Mouse (Mus musculus) T-cell, adult 2 months (primary cell): ENCODE measurements around the gene Nlrc5.
"Not testable (repeated sequence)": the region's sequence is repeated elsewhere in the genome, so short reads cannot be mapped to it uniquely, and the experiment has no call there.

Experiments used
- DNase-seq: peaks from one replicate; pipeline ENCODE4 v3.0.0; 2022; ENCODE audit warnings: low spot score

Nlrc5 gene

DNA sequence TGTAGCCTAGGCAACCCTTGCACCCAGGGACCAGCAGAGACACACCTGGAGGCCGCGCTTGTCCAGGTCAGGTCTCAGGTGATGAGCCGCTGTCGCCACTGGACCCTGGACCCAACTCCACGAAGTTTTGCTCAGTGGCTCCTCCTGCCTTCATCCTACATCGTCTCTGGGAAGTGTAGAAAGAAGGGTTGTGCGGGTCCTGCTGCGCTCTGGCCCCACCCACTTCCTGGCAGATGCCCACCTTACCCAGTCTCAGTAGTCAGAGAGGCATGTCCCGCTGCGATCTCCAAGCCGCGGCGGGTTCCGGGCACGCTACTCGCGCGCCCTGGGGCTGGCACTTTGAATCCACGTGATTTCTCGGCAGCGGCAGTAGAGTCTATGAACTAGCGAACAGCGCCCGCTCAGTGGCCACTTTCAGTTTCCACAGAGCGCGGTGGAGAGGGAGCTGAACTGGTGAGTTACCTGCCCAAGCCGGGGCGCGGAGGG lies at the start of gene Nlrc5:
TSS of gene Nlrc5 (plus strand) at position 376 of the 486 bp plus-strand sequence.
- DNase-seq, result peak; percentile 94

DNA sequence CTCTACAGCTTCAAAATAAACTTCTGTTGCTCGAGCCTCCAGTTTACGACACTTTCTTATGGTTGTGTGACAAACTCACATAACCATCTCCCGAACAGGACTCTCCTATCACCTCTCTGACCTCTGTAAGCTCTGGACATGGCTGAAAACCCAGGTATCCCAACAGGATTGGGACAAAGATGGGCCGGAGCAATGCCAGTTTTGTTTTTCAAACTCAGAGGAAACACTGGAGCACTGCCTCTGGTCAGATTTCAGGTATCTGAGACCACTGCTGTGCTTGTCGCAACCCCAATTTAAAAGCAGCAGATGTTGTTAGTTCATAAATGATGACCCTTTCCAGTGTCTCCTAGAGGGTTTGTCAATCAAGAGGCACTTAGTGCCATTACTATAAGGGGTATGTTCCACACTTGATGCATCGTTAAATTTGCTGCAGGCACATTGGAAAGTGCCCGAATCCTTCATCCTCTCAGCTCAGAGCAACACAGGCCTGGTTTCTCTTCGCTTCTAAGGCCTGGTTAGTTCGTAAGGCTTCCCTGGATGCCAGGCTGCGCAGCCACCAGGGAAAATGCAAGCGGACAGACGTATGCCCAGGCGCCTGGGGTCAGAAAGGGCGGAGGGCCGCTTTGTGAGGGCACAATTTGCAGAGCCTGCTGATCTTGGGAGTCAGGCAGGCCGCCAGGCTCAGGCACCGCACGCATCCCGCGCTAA lies 48.5 kb upstream of the Nlrc5 start:
- DNase-seq, result no peak

DNA sequence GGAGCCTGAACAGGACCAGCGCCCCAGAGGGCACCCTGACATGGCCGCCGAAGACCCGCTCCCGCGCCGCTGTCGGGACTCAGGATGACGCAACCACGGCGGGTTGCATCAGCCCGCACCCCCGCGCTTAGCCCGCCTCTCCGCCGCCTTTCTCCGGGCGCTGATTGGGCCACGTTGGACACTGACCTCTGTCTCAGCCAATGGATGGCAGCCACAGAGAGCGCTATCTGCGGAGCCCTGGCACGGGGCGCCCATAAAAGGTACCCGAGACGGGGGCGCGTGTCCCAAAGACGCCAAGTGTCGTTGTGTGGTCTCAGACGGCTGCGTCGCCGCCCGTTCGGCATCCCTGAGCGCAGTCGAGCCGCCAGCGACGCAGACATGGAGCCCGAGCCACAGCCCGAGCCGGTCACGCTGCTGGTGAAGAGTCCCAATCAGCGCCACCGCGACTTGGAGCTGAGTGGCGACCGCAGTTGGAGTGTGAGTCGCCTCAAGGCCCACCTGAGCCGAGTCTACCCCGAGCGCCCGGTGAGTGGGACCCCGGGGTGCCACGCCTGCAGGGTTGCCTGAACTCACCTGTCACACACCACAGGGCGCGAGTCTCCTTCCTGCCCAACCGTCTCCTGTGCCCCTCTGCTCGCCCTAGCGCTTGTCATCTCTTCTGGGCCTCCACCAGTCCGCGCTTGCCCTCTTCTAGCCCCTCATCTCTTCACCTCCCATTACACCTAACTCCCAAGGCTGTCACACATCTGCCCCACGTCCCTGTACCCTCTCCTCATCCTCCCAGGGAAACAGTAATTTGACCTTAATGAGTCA lies 47.7 kb upstream of the Nlrc5 start, which contains the start of gene Herpud1:
TSS of gene Herpud1 (plus strand) at position 225 of the 813 bp plus-strand sequence.
- DNase-seq, result peak; percentile 96

DNA sequence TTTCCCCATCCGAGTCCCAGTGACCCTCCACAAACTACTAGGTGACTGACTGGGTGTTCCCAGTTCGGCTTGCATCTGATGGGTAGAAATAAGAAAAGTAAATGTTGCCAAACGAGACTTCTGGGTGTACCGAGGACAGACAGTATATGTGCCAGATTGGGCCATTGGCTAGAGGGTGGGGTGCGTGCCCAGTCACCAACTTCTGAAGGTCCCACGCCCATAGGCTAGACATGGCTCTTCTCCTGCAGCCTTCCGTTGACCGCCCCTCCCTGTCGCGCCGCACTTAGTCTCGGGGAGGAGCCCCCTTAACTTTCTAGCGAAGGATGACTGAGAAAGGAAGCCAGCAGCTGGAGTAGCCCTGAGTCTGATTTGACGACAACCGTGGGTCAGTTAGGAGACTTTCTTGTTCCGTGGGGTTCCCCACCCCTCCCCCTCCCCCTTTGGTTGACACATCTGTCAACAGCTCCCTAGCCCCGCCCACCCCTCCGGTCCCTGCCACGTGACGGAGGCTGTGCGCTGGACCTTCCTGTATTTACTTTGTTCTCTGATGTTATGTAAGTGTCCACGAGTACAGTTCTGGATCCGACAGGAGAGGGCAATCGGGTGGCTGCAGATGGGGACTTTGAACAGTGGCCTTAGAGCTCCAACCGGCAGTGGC lies 47.0 kb upstream of the Nlrc5 start:
- peak; percentile 40 for DNase-seq

DNA sequence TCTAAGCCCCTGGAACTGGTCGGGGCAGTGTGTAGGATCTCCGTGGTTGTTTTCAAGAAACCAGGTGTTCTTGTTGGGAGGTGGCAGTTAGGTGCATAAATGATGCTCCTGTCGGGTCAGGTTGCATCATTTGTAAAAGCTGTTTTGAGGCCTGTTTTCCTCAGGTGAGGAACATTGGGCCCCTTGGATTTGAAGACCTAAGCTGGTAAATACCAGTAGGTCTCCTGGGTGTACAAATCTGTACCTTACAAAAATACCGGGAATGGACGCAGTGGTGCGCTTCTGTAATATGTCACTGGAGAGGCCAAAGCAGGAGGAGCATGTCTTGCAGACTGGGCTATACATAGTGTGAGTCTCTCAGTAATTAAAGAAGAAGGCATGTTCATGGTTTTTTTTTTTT lies 46.4 kb upstream of the Nlrc5 start:
- no peak for DNase-seq

DNA sequence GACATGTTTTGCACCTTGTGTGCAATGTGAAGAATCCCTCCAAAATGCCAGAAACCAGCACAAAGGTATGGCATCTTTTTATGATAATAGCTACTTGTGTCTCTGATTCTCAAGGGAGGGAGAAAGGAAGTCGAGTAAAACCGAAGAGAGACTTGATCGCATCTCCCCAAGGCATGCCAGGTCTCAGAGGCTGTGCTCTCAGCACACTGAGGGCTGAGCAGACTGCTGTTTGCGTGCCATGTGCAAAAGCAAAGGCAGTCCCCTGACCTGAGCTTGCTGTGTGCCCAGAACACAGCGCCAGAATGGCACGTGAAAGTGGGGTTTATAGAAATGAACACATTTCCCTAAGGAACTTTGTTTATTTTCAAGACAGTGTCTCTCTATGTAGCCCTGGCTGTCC lies 44.6 kb upstream of the Nlrc5 start:
- DNase-seq, result no peak

DNA sequence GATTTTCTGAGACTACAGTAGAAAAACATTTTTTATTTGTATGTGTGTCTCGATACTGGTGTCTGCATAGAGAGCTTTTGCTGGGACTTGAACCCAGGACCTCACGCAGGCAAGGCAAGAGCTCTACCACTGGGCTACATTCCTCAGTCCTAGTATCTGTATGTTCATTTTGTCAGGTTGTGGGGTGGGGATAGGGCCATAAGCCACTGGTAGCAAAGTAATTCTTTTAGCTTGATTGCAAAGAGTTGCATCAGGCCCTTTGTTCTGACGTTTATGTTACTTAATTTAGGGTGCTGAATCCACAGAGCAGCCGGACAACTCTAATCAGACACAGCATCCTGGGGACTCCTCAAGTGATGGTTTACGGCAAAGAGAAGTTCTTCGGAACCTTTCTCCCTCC lies 43.7 kb upstream of the Nlrc5 start:
- no peak for DNase-seq

DNA sequence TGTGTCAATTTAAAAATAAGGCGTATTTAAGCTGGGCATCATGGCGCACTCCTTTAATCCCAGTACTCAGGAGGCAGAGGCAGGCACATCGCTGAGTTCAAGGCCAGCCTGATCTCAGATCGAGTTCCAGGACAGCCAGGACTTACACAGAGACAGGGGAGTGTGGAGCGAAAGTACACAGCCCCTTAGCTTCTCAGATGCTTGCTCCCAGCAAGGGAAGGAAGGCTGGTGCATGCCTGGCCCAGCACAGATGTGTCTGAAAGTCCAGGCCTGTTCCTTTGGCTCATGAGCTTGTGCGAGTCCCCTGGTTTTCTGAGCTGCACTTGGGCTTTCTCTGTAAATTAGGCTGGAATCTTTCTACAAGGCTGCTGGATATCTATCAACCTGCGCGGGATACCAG lies 43.2 kb upstream of the Nlrc5 start:
- DNase-seq, result no peak

DNA sequence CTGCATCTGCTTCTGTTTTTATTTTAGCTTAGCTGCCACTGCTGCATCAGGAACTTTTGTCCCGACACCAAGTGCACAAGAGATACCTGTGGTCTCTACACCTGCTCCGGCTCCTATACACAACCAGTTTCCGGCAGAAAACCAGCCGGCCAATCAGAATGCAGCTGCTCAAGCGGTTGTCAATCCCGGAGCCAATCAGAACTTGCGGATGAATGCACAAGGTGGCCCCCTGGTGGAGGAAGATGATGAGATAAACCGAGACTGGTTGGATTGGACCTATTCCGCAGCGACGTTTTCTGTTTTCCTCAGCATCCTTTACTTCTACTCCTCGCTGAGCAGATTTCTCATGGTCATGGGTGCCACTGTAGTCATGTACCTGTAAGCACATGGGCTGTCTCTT lies 42.0 kb upstream of the Nlrc5 start:
- DNase-seq, result peak; percentile 64

DNA sequence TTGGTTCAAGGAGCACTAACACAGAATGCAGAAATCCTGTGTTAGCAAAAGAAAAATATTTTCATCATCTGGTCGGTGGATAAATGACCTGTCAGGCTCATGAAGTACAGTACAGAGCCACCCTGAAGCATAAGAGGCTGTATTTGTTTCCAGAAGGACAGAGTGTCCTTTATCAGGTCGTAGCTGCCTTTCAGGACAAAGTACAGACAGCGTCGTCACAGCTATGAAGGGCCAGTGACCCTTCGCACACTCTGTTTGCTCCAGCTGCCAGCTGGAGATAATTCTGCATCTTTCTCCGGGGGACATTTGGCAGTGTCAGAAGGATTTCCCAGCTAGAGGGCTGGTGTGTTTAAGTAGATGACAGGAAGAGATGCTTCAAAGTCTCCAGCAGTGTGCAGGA lies 41.5 kb upstream of the Nlrc5 start:
- no peak for DNase-seq

DNA sequence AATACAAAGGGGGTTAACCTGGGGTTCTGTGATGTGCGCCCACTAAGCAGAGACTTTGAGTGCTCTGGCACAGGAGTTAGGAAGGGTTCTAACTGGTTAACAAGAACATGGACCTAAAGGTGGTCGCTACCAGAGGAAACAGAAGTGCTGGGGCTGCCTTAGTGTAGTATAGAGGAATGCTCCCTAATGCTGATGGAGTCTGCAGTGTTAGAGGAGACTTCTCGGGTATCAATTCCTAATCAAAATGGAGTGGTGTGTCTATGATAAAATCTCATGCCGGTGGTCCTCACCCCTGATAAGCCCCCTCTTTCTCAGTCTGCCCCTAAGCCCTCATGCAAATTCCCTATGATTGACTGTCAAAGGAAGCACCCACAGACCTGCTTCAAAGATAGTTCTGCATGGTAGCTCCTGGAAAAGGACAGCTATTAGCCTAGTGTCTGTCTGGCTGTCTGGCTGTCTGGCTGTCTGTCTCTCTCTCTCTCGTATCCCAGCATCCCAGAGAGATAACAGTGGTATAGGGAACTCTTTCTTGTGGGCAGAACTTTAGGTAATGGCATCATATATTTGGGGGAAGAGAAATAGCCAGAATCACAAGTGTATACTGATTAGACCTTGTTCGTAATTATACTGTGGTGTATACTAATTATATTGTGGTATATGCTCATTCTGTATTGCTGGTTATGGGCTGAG lies 38.2 kb upstream of the Nlrc5 start:
- no peak for DNase-seq

DNA sequence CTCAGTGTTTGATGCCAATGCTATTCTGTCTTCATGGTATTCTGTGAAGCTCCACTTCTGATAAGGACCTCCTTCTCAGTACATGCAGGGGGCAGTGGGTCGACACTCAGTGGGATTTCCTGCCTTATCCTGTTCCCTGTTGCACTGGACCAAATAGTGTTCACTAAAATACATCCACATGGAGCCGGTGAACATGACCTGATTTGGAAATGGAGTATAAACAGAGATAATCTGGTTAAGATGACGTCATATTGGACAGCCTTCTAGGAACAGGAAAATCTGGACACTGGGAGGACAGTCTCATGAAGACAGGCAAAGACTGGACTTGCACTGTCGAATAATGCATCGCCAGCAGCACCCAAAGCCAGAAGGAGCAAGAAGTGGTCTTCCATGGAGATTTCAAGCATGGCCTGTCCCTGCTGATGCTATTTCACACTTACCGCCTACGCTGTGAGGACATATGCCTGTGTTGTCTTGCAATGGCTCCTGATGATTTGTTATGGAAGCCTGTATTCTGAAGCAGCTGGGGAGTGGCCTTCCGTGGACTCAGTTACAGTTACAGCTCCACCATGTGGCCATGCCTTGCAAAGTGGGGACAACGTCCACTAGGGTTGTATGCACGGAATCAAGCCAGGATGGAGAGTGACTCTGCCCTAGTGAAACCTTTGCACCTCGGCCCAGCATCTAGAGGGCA lies 37.0 kb upstream of the Nlrc5 start:
- peak; percentile 50 for DNase-seq

DNA sequence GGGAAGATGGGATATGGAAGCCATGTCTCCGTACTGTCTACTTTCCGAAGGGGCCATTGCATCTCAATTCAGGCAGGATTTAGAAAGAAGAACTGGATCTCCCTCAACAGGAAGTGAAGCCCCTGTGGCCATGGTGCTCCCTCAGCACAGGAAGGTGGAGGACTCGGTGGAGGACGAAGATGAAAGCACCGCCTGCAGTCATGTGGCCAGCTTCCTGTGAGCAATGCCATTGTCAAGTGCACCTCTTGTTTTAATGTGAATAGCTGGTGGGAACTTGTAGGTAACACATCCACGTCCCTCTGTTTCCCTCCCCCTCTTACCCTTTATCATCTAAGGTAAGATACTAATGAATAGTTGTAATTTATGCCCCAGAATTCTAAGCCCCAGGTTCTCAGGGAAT lies 35.6 kb upstream of the Nlrc5 start:
- DNase-seq, result peak; percentile 76

DNA sequence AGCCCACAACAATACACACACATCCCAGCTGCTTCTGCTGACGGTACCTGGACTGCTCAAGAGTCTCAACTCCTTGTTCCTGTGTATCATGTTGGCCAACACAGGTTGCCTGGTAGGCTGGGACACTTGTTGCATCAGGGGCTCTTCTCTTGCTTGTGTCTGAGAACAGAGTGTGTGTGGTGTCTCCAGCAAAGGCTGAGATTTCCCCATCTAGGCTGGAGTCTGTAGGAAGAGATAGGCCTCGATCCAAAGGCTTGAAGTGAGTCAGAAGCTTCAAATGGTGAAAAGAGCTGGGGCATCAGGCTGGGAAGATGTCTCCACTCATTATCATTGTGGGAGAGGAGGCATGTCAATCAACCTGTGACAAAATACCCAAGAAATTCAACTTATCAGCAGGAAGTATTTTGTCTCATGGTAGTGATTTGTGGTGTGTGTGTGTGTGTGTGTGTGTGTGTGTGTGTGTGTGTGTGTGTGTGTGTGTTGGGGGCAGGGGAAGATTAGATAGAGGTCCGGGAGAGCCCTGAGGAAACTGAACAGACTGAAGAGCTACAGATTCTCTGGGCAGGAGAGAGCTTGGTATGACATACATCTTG lies 34.7 kb upstream of the Nlrc5 start:
- DNase-seq, result no peak

DNA sequence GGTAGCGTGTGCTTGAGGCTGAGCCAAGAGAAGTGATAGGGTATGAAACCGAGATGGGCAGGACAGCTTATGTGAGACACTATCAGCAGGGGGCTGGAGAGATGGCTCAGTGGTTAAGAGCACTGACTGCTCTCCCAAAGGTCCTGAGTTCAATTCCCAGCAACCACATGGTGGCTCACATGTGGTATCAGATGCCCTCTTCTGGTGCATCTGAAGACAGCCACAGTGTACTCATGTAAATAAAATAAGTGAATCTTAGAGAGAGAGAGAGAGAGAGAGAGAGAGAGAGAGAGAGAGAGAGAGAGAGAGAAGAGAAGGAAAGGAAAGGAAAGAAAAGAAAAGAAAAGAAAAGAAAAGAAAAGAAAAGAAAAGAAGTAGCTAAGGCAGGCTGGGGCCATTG lies 34.2 kb upstream of the Nlrc5 start:
- not testable (repeated sequence) for DNase-seq

DNA sequence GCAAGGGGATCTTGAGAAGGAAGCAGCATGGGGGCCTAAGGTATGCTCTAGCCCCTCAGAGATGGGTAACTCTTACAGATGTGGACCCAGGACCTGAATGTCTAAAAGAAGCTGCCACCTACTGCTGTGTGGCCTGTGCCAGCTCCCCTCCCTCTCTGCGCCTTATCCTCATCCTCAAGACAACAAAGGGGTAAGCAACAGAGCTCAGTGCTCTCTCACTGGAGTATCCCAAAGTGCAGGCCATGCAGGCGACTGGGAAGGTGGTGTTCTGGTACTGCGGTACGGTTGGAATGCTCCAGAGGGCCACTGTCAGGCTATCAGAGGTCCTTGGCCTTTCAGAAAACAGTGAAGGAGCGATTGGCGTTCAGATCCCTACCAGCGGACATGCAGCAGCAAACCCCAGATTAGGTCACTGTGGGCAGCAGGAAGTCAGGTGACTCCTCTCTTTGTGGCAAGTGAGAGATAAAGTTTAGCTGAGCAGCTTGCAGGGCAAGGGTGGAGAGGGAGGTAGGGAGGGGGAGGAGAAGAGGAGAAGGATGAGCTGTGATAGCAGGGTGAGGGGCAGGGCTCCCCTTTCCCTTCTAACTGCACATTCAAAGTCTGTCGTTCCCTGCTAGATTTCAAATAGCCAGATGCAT lies 25.6 kb upstream of the Nlrc5 start:
- no peak for DNase-seq

DNA sequence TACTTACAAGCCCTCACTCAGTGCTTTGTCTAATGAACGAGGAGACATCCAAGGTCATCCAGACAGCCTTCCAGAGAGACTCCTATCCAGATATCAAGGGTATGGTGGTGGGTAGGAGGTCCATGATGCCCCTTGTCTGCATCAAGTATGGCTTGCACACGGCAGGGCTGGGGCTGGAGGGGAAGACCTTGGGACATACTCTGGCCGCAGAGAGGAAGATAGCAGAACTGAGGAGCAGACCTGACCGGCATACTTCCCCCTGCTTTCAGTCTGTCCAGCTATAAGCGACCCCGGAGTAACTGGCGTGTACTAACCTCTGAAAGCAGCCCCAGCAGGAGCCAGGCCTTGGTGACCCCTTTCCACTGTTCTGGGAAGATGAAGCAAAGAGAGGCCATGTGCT lies 24.6 kb upstream of the Nlrc5 start:
- DNase-seq, result no peak

DNA sequence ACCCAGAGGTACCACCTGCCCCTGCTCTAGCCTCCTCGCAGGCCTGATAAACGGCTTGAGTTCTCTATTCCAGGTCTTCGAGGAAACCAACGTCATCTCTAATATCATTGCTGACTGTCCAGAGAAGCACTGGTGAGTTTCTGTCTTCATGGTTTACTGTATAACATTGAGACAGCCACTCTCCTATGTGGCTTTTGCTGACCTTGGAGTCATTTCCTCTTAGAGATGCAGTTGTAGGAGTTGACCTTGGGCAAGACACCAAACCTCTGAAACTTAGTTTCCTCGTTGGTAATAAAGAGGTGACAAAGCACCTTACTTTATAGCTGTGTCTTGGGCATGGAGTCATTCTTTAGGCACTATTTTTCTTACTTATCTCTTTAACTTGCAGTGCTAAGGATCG lies 21.6 kb upstream of the Nlrc5 start:
- no peak for DNase-seq

DNA sequence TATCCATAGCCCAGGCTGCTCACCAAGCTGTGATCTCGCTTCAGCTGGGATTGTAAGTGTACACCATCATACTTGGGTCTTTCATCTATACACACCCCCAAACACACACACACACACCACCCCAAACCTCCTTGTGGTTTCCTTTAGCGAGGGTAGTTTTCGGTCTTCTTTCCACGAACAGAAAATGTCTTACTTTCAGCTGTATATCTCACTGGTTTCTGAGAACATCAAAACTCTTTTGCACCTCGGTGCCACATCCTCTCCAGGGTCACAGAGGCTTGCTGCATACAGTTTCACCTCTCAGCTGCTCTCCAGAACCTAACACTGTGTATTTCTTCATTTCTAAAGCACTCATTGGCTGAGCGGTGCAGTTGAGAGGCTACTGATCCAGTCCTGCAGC lies 20.6 kb upstream of the Nlrc5 start:
- peak; percentile 78 for DNase-seq

DNA sequence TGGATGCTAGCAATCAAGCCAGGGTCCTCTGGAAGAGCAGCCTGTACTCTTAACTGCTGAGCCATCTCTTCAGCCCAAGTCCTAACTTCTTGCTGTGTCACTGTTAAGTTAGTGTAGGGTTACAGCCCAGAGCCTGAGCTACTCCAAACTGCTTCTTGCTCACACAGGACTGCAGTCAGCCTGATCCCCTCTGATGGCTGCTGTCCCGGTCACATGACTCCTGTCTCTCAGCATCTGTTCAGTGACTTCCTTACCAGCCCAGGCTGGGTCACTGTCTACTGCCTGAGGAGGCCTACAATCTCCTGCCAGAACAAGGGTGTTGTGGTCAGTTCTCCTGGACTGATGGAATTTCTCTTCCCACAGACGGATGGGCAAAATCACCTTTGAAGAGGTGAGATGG lies 18.9 kb upstream of the Nlrc5 start:
- DNase-seq, result peak; percentile 34

DNA sequence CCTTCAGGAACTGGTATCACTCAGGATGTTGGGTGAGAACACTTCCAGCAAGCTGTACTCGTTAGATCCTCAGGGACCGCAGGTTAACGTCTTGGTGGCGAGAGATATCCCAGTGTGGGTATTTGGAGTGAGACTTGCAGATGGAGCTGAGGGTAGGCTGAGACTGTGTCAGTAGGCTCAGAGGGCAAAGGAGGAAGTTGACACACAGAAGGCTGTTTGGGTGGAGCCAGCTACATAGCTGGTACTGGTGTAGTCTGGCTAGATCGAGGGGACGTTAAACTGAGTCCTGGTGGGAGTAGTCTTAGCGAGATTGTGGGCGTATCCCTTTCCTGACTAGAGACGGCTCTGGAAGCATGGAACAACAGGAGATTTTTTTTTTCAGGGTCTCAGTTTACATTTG lies 16.1 kb upstream of the Nlrc5 start:
- DNase-seq, result peak; percentile 27
